Mouse (Mus musculus) liver (tissue): ENCODE results near the gene Crocc2.
"Not testable (repeated sequence)": the region's sequence is repeated elsewhere in the genome, so short reads cannot be mapped to it uniquely, and the experiment has no call there.

Experiments
- DNase-seq: peaks from one replicate; pipeline ENCODE4 v3.0.0-alpha.2; 2020; ENCODE audit warnings: mixed read lengths

Crocc2 gene

GRCm38 (mm10) chr1:93162588-93162987 lies 5.9 kb upstream of the Crocc2 start:
- DNase-seq, result no peak

GRCm38 (mm10) chr1:93165447-93165846 lies 3.1 kb upstream of the Crocc2 start:
- DNase-seq, result no peak

- DNase-seq, result no peak
These were observed 2.0 kb upstream of the Crocc2 start for GRCm38 (mm10) chr1:93166346-93167079.

GRCm38 (mm10) chr1:93173665-93174064 lies 5.1 kb downstream of the Crocc2 start:
- DNase-seq, result no peak

- peak; percentile 84 for DNase-seq
These were observed 5.9 kb downstream of the Crocc2 start for GRCm38 (mm10) chr1:93174399-93174798.

- no peak for DNase-seq
These were observed 7.3 kb downstream of the Crocc2 start for GRCm38 (mm10) chr1:93175849-93176248.

GRCm38 (mm10) chr1:93176525-93177332 lies 8.2 kb downstream of the Crocc2 start:
- peak; percentile 64 for DNase-seq

- DNase-seq, result no peak
These were observed 13.8 kb downstream of the Crocc2 start for GRCm38 (mm10) chr1:93182281-93182680.

GRCm38 (mm10) chr1:93184071-93184828 lies 15.7 kb downstream of the Crocc2 start:
- no peak for DNase-seq

GRCm38 (mm10) chr1:93190726-93191305 lies 22.3 kb downstream of the Crocc2 start:
- DNase-seq, result no peak

GRCm38 (mm10) chr1:93194961-93195360 lies 26.4 kb downstream of the Crocc2 start:
- DNase-seq, result no peak

- DNase-seq, result not testable (repeated sequence)
These were observed 28.9 kb downstream of the Crocc2 start for GRCm38 (mm10) chr1:93197454-93197853.

GRCm38 (mm10) chr1:93197916-93198315 lies 29.4 kb downstream of the Crocc2 start:
- DNase-seq, result no peak

- no peak for DNase-seq
These were observed 37.9 kb downstream of the Crocc2 start for GRCm38 (mm10) chr1:93206277-93206970.

GRCm38 (mm10) chr1:93207536-93208064 lies 39.1 kb downstream of the Crocc2 start:
- no peak for DNase-seq

- peak; percentile 41 for DNase-seq
These were observed 41.7 kb downstream of the Crocc2 start for GRCm38 (mm10) chr1:93210213-93210641.

GRCm38 (mm10) chr1:93211019-93211418 lies 42.5 kb downstream of the Crocc2 start:
- DNase-seq, result no peak

GRCm38 (mm10) chr1:93211549-93212220 lies 43.2 kb downstream of the Crocc2 start:
- DNase-seq, result peak; percentile 28

- no peak for DNase-seq
These were observed 43.9 kb downstream of the Crocc2 start for GRCm38 (mm10) chr1:93212441-93212840.

GRCm38 (mm10) chr1:93214612-93215011 lies 46.1 kb downstream of the Crocc2 start:
- DNase-seq, result no peak

GRCm38 (mm10) chr1:93216839-93217497 lies 48.4 kb downstream of the Crocc2 start:
- no peak for DNase-seq
